Mouse (Mus musculus): ENCODE data around the gene Specc1l. TPM values are rescaled to one million over a fixed set of nuclear protein-coding genes. Genes with fewer than 3 reads are reported as not detected.

The Specc1l gene
- polyA plus RNA-seq, 1 experiment from 2014 or later: 40.3 TPM

DNA sequence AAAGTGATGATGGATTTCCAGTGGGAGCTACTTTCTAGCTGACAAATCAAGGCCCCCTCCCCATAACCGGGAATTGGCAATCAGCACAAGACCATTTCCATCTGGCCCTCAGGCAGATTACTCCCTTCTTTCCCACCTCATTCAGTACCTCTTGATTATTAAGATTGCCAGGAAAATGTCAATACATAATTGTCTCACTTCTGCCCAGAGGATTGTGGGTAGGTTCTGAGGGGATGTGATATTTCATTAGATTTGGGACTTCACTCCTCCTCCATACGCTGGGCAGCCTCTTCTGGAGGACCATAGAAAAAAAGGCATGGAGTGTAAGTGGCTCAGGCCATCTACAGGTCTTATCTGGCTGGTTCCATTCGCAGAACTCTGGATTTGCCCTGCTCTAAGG, 120.4 kb downstream of the Specc1l start:
- ATAC-seq: peak; percentile 59; the same call in 1 of the 2 replicates

DNA sequence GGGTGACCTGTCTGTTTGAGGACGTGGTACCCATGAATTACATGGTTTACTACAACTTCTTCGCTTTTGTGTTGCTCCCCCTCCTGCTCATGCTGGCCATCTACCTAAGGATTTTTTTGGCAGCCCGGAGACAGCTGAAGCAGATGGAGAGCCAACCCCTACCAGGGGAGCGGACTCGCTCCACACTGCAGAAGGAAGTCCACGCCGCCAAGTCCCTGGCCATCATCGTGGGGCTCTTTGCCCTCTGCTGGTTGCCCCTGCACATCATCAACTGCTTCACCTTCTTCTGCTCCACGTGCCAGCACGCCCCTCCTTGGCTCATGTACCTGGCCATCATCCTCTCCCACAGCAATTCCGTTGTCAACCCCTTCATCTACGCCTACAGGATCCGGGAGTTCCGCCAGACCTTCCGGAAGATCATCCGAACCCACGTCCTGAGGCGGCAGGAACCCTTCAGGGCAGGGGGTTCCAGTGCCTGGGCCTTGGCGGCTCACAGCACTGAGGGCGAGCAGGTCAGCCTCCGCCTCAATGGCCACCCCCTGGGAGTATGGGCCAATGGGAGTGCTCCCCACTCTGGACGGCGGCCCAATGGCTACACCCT, 121.4 kb downstream of the Specc1l start:
- Histone ChIP-seq H3K9me3 (ENCODE audit: low read length) (no peaks in the 10 kb centered on the region), H3K4me3 (ENCODE audit: low read depth, low read length) (no peak overlapping the region), H3K36me3 (ENCODE audit: insufficient read depth, low read length) (no peaks in the 10 kb centered on the region), H3K9ac (replicated peaks; ENCODE audit: low read depth) (no peak overlapping the region), H3K27ac (ENCODE audit: low read length) (no peak overlapping the region), H3K4me1 (ENCODE audit: insufficient read depth, low read depth, low read length) (no peaks in the 10 kb centered on the region), H3K27me3 (replicated peaks; ENCODE audit: insufficient read depth, low read length) (no peaks in the 10 kb centered on the region), H3K4me2 (replicated peaks; ENCODE audit: low read depth, low read length) (no peak overlapping the region)
- 89% methylated on average over 23 of the region's 23 CpGs for WGBS
- ATAC-seq (no peak), DNase-seq (ENCODE audit: low spot score) (no peak)
- TF ChIP-seq EP300 (IDR thresholded peaks at IDR 0.05) (no peak), CTCF (IDR thresholded peaks at IDR 0.05) (no peak)

More for the DNA sequence above, 120.4 kb downstream of the Specc1l start:
- H3K9ac ChIP-seq (replicated peaks; ENCODE audit: low read depth): no peak overlapping the region
- no peaks in the 10 kb centered on the region for H3K9me3 ChIP-seq (ENCODE audit: low read length)
- H3K36me3 ChIP-seq (ENCODE audit: insufficient read depth, low read length): no peaks in the 10 kb centered on the region
- no peak overlapping the region for H3K4me3 ChIP-seq (ENCODE audit: low read depth, low read length)
- H3K4me1 ChIP-seq (ENCODE audit: insufficient read depth, low read depth, low read length): no peaks in the 10 kb centered on the region
- 0 out of 2 replicates have a peak, but pooled peaks have one; percentile 30 for TF ChIP-seq EP300 (IDR thresholded peaks at IDR 0.05)
- TF ChIP-seq CTCF (IDR thresholded peaks at IDR 0.05): no peak
- 64% methylated on average over 3 of the region's 3 CpGs for WGBS
- H3K4me2 ChIP-seq (replicated peaks; ENCODE audit: low read depth, low read length): no peak overlapping the region
- peak; percentile 56 for DNase-seq (ENCODE audit: low spot score)
- no peak overlapping the region for H3K27ac ChIP-seq (ENCODE audit: low read length)
- H3K27me3 ChIP-seq (replicated peaks; ENCODE audit: insufficient read depth, low read length): no peaks in the 10 kb centered on the region

DNA sequence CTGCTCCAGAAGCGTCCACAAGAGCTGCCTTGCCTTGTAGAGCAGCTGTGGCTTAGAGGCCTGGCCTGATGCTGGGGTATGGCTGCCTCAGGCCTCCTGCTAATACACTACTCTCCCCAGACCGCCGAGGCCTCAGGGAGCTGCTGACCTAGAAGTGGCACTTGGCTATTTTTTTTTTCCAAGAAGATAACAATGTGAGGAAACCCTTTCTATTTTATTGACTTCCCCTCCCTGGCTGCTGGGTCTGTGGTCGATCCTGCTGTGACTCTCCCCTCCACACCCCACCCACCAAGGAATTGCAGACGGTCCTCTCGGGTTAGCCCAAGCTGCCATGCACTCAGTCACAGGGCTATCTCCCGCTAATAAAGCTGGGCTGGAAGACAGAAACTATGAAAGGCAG, 122.3 kb downstream of the Specc1l start:
- Histone ChIP-seq H3K4me3 (ENCODE audit: low read depth, low read length) (no peak overlapping the region), H3K27me3 (replicated peaks; ENCODE audit: insufficient read depth, low read length) (no peaks in the 10 kb centered on the region), H3K4me2 (replicated peaks; ENCODE audit: low read depth, low read length) (no peak overlapping the region), H3K36me3 (ENCODE audit: insufficient read depth, low read length) (no peaks in the 10 kb centered on the region), H3K9ac (replicated peaks; ENCODE audit: low read depth) (no peak overlapping the region), H3K4me1 (ENCODE audit: insufficient read depth, low read depth, low read length) (no peaks in the 10 kb centered on the region), H3K9me3 (ENCODE audit: low read length) (no peaks in the 10 kb centered on the region), H3K27ac (ENCODE audit: low read length) (no peak overlapping the region)
- no peak for DNase-seq (ENCODE audit: low spot score)
- peak; percentile 24; the same call in 1 of the 2 replicates for ATAC-seq
- 44% methylated on average over 7 of the region's 7 CpGs for WGBS
- TF ChIP-seq CTCF (IDR thresholded peaks at IDR 0.05): no peak
- 0 out of 2 replicates have a peak, but pooled peaks have one; percentile 30 for TF ChIP-seq EP300 (IDR thresholded peaks at IDR 0.05)

DNA sequence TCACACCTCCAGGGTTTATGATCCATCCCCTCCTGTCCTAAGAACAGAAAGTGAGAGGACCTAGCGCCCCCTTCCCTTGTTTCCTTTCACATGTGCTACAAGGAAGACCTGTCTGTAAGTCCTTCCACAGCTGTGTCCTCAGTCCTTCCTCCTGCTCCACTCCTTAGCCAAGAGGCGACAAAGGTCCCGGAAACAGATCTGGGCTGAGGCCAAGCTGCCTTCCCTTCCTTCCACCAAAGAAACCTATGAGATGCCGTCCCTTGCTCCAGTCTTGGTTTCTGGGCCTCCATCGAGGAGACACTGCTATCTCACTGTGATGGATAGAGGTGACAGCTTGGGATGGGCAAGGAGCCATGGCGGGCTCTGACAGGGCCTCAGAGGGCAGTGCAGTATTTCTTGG, 123.2 kb downstream of the Specc1l start:
- TF ChIP-seq CTCF (IDR thresholded peaks at IDR 0.05) (no peak), EP300 (IDR thresholded peaks at IDR 0.05) (no peak)
- Histone ChIP-seq H3K27ac (ENCODE audit: low read length) (no peak overlapping the region), H3K4me3 (ENCODE audit: low read depth, low read length) (no peak overlapping the region), H3K27me3 (replicated peaks; ENCODE audit: insufficient read depth, low read length) (no peaks in the 10 kb centered on the region), H3K9me3 (ENCODE audit: low read length) (no peaks in the 10 kb centered on the region), H3K4me1 (ENCODE audit: insufficient read depth, low read depth, low read length) (no peaks in the 10 kb centered on the region), H3K4me2 (replicated peaks; ENCODE audit: low read depth, low read length) (no peak overlapping the region), H3K36me3 (ENCODE audit: insufficient read depth, low read length) (no peaks in the 10 kb centered on the region), H3K9ac (replicated peaks; ENCODE audit: low read depth) (no peak overlapping the region)
- no peak for DNase-seq (ENCODE audit: low spot score)
- 56% methylated on average over 6 of the region's 6 CpGs for WGBS
- ATAC-seq: no peak

DNA sequence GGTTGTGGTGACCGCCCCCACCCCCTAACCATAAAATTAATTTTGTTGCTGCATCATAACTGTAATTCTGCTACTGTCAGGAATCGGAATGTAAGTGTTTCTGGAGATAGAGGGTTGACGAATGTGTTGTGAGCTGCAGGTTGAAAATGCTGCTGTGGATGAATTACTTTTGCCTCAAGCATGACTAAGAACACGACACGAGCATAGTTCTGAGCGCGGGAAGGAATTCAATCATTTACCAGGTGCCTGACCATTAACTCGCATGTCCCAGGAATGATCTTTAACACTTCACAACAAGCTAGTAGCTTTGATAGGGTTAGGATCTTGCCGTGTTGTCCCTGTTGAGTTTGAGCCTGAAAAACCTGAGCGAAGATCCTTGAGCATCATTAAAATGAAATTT, 125.4 kb downstream of the Specc1l start:
- Histone ChIP-seq H3K4me2 (replicated peaks; ENCODE audit: low read depth, low read length) (no peak overlapping the region), H3K36me3 (ENCODE audit: insufficient read depth, low read length) (no peaks in the 10 kb centered on the region), H3K27ac (ENCODE audit: low read length) (no peak overlapping the region), H3K9me3 (ENCODE audit: low read length) (no peaks in the 10 kb centered on the region), H3K27me3 (replicated peaks; ENCODE audit: insufficient read depth, low read length) (no peaks in the 10 kb centered on the region), H3K4me3 (ENCODE audit: low read depth, low read length) (no peak overlapping the region), H3K4me1 (ENCODE audit: insufficient read depth, low read depth, low read length) (no peaks in the 10 kb centered on the region), H3K9ac (replicated peaks; ENCODE audit: low read depth) (no peak overlapping the region)
- ATAC-seq (no peak), DNase-seq (ENCODE audit: low spot score) (no peak)
- 71% methylated on average over 10 of the region's 10 CpGs for WGBS
- TF ChIP-seq EP300 (IDR thresholded peaks at IDR 0.05) (no peak), CTCF (IDR thresholded peaks at IDR 0.05) (no peak)

DNA sequence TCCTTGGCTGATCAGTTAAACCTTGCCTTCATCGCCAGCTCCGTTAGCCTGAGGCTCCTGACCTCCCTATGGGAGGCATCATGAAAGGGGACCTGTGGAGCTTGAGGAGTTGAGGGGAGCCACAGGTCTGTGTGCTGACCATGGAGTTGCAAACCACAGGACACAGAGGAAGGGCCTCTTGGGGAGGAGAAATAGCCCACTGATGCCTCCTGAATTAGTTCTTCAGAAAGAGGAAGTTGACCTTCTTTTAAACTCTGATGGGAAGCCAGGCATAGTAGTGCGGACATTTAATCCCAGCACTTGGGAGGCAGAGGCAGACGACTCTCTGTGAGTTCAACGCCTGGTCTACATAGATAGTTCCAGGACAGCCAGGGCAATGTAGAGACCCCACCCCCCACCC, 127.0 kb downstream of the Specc1l start:
- Histone ChIP-seq H3K27ac (ENCODE audit: low read length) (no peak overlapping the region), H3K27me3 (replicated peaks; ENCODE audit: insufficient read depth, low read length) (no peaks in the 10 kb centered on the region), H3K4me1 (ENCODE audit: insufficient read depth, low read depth, low read length) (no peaks in the 10 kb centered on the region), H3K4me2 (replicated peaks; ENCODE audit: low read depth, low read length) (no peak overlapping the region), H3K36me3 (ENCODE audit: insufficient read depth, low read length) (no peaks in the 10 kb centered on the region), H3K9me3 (ENCODE audit: low read length) (no peaks in the 10 kb centered on the region), H3K9ac (replicated peaks; ENCODE audit: low read depth) (no peak overlapping the region), H3K4me3 (ENCODE audit: low read depth, low read length) (no peak overlapping the region)
- no peak for ATAC-seq
- no peak for DNase-seq (ENCODE audit: low spot score)
- WGBS: 78% methylated on average over 5 of the region's 5 CpGs
- TF ChIP-seq EP300 (IDR thresholded peaks at IDR 0.05): no peak

DNA sequence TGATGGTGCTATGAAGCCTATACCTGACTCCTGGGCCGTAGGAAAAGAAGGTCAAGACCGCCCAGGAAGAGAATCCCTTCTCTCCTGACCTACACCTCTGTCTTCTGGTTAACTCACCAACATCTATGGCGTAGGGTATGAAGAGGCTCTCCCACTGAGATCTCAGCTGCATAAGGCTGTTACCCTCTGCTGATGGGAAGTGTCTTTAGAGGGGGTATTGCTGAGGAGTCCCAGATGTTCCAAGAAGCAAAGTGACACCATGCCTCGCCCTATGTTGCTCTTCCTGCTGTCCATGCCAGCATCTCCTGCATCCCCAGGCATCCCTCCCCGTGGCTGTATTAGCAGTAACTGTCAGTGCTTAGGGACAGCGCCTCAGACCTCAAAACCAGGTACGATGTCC, 127.5 kb downstream of the Specc1l start:
- DNase-seq (ENCODE audit: low spot score) (peak; percentile 42), ATAC-seq (peak; percentile 70)
- H3K9me3 ChIP-seq (ENCODE audit: low read length): no peaks in the 10 kb centered on the region
- H3K27ac ChIP-seq (ENCODE audit: low read length): no peak overlapping the region
- no peaks in the 10 kb centered on the region for H3K27me3 ChIP-seq (replicated peaks; ENCODE audit: insufficient read depth, low read length)
- no peaks in the 10 kb centered on the region for H3K36me3 ChIP-seq (ENCODE audit: insufficient read depth, low read length)
- no peak overlapping the region for H3K4me2 ChIP-seq (replicated peaks; ENCODE audit: low read depth, low read length)
- no peaks in the 10 kb centered on the region for H3K4me1 ChIP-seq (ENCODE audit: insufficient read depth, low read depth, low read length)
- no peak overlapping the region for H3K9ac ChIP-seq (replicated peaks; ENCODE audit: low read depth)
- no peak for TF ChIP-seq EP300 (IDR thresholded peaks at IDR 0.05)
- WGBS: 74% methylated on average over 7 of the region's 7 CpGs
- no peak overlapping the region for H3K4me3 ChIP-seq (ENCODE audit: low read depth, low read length)

Measured in lung, postnatal 0 days (tissue).